Mouse (Mus musculus) E14TG2a.4 (cell line): ENCODE measurements around the gene Eif2b5.

Source experiments
- CTCF ChIP-seq: conservative IDR thresholded peaks from 2 replicates; pipeline ENCODE4 v1.5.1; 2014; ENCODE audit warnings: low read length
- NANOG ChIP-seq: IDR thresholded peaks from 2 replicates; pipeline ENCODE4 v1.6.1; 2014; ENCODE audit warnings: borderline replicate concordance, low read length, mixed read lengths

DNA sequence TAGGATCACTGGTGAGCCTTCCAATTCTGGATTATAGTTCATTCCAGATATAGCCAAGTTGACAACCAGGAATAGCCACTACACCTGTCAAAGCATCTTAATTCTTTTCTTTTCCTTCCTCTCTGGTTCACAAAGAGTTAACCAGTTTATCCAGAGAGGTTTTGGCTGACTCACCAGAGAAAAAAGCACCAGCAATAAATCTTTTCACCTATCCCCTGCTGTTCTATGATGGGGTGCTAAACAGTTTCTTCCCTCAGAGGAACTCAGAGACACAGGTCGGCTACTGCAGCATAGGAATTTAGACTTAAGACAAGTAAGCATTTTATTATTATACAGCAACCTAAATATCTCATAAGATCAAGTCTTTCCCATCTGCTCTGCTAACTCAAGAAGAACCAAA lies 42.5 kb upstream of the Eif2b5 start:
- no peak for TF ChIP-seq CTCF
- TF ChIP-seq NANOG, result no peak
